Mouse (Mus musculus): ENCODE data around the gene Rpl10-ps3. TPM values are rescaled to one million over a fixed set of nuclear protein-coding genes. Genes with fewer than 3 reads are reported as not detected.

Gene Rpl10-ps3
- 100 to 1,000 TPM; 461 to 463 TPM for total RNA-seq (2021)
- long read RNA-seq, experiment 1, transcript Rpl10-ps3-201 (1 exons, 768 nt) = major isoform, 80 of 80 reads
- long read RNA-seq, experiment 1, partial matches to known transcripts = 0 of 80 reads
- long read RNA-seq, experiment 1, other reads (novel, unspliced or antisense) = 0 of 80 reads
- long read RNA-seq, experiment 2, transcript Rpl10-ps3-201 (1 exons, 768 nt) = major isoform, 81 of 81 reads
- long read RNA-seq, experiment 2, partial matches to known transcripts = 0 of 81 reads
- long read RNA-seq, experiment 2, other reads (novel, unspliced or antisense) = 0 of 81 reads

- no peak for DNase-seq
- intact Hi-C loops (cut with DNase I) = no loop called here
Observed at GRCm38 (mm10) chr9:50344868-50345267, at the start of gene Rpl10-ps3. Gene Rpl10-ps3 (minus strand): TSS chr9:50344968.

- intact Hi-C loops (cut with DNase I) = no loop called here
Observed at GRCm38 (mm10) chr9:50375598-50375997, 30.8 kb upstream of the Rpl10-ps3 start.

GRCm38 (mm10) chr9:50374666-50375065 lies 29.9 kb upstream of the Rpl10-ps3 start:
- intact Hi-C loops (cut with DNase I) = no loop called here
- no peak for DNase-seq

More at GRCm38 (mm10) chr9:50375598-50375997, 30.8 kb upstream of the Rpl10-ps3 start:
- DNase-seq = no peak

GRCm38 (mm10) chr9:50368551-50369297 lies 24.0 kb upstream of the Rpl10-ps3 start:
- intact Hi-C loops (cut with DNase I) = no loop called here
- no peak for DNase-seq

GRCm38 (mm10) chr9:50365059-50365780 lies 20.5 kb upstream of the Rpl10-ps3 start:
- DNase-seq = no peak
- intact Hi-C loops (cut with DNase I) = no loop called here

- DNase-seq = no peak
- intact Hi-C loops (cut with DNase I) = no loop called here
Observed at GRCm38 (mm10) chr9:50363962-50364361, 19.2 kb upstream of the Rpl10-ps3 start.

- intact Hi-C loops (cut with DNase I) = no loop called here
Observed at GRCm38 (mm10) chr9:50363259-50363658, 18.5 kb upstream of the Rpl10-ps3 start.

GRCm38 (mm10) chr9:50362556-50362955 lies 17.8 kb upstream of the Rpl10-ps3 start:
- intact Hi-C loops (cut with DNase I) = no loop called here

More at GRCm38 (mm10) chr9:50363259-50363658, 18.5 kb upstream of the Rpl10-ps3 start:
- DNase-seq = no peak

GRCm38 (mm10) chr9:50360370-50360769 lies 15.6 kb upstream of the Rpl10-ps3 start:
- intact Hi-C loops (cut with DNase I) = no loop called here
- no peak for DNase-seq

More at GRCm38 (mm10) chr9:50362556-50362955, 17.8 kb upstream of the Rpl10-ps3 start:
- DNase-seq = no peak

- intact Hi-C loops (cut with DNase I) = no loop called here
- DNase-seq = no peak
Observed at GRCm38 (mm10) chr9:50357331-50357730, 12.6 kb upstream of the Rpl10-ps3 start.

GRCm38 (mm10) chr9:50351746-50352145 lies 7.0 kb upstream of the Rpl10-ps3 start:
- intact Hi-C loops (cut with DNase I) = no loop called here
- no peak for DNase-seq

- intact Hi-C loops (cut with DNase I) = no loop called here
- no peak for DNase-seq
Observed at GRCm38 (mm10) chr9:50350571-50350970, 5.8 kb upstream of the Rpl10-ps3 start.

- no peak for DNase-seq
- intact Hi-C loops (cut with DNase I) = no loop called here
Observed at GRCm38 (mm10) chr9:50349156-50349555, 4.4 kb upstream of the Rpl10-ps3 start.

GRCm38 (mm10) chr9:50348256-50348655 lies 3.5 kb upstream of the Rpl10-ps3 start:
- no peak for DNase-seq
- intact Hi-C loops (cut with DNase I) = no loop called here

- intact Hi-C loops (cut with DNase I) = no loop called here
- DNase-seq = no peak
Observed at GRCm38 (mm10) chr9:50335539-50336325, 9.0 kb downstream of the Rpl10-ps3 start.

GRCm38 (mm10) chr9:50333413-50333812 lies 11.4 kb downstream of the Rpl10-ps3 start:
- intact Hi-C loops (cut with DNase I) = loop anchor here (2.0 to 5.0 kb wide), 2 partner anchors 105 to 199 kb away; no protein-coding TSS in a partner anchor
- peak; percentile 20 to 44 for DNase-seq

GRCm38 (mm10) chr9:50324355-50325225 lies 20.2 kb downstream of the Rpl10-ps3 start:
- no peak for DNase-seq
- intact Hi-C loops (cut with DNase I) = no loop called here

- no peak for DNase-seq
- intact Hi-C loops (cut with DNase I) = no loop called here
Observed at GRCm38 (mm10) chr9:50320729-50321128, 24.0 kb downstream of the Rpl10-ps3 start.

- DNase-seq = no peak
- intact Hi-C loops (cut with DNase I) = no loop called here
Observed at GRCm38 (mm10) chr9:50319506-50319905, 25.3 kb downstream of the Rpl10-ps3 start.
